Mouse (Mus musculus) lung, postnatal 0 days (tissue): ENCODE measurements around the gene Zmat3. TPM values are rescaled to one million over a fixed set of nuclear protein-coding genes. Genes with fewer than 3 reads are reported as not detected.

Experiments
- ATAC-seq: fragments of 200-750 bp; cut with Nextera tagmentation; 2 replicates; pipeline ENCODE4 v1.8.0; 2017; ENCODE audit warnings: moderate library complexity
- DNase-seq: peaks from one replicate; pipeline ENCODE4 v3.0.0-alpha.2; 2016; ENCODE audit warnings: low spot score
- H3K27ac ChIP-seq: fragments of 300-500 bp; sonication (generic); 2 replicates; pipeline ENCODE4 v1.5.1; 2014; ENCODE audit warnings: antibody characterized with exemption, mild to moderate bottlenecking, low read length, mixed read lengths
- H3K27me3 ChIP-seq: fragments of 300-500 bp; sonication (generic); replicated peaks from 2 replicates; pipeline ENCODE4 v1.6.1; 2014; ENCODE audit warnings: low read length, mixed read lengths; ENCODE audit not compliant: insufficient read depth
- H3K36me3 ChIP-seq: fragments of 300-500 bp; sonication (generic); 2 replicates; pipeline ENCODE4 v1.6.1; 2014; ENCODE audit warnings: low read length, mixed read lengths; ENCODE audit not compliant: insufficient read depth
- H3K4me1 ChIP-seq: fragments of 300-500 bp; sonication (generic); 2 replicates; pipeline ENCODE4 v1.6.1; 2014; ENCODE audit warnings: antibody characterized with exemption, low read depth, low read length, mixed read lengths; ENCODE audit not compliant: insufficient read depth
- H3K4me2 ChIP-seq: fragments of 300-500 bp; sonication (generic); replicated peaks from 2 replicates; pipeline ENCODE4 v1.6.1; 2014; ENCODE audit warnings: low read depth, mild to moderate bottlenecking, low read length, moderate library complexity, mixed read lengths
- H3K4me3 ChIP-seq: fragments of 300-500 bp; sonication (generic); 2 replicates; pipeline ENCODE4 v1.5.1; 2014; ENCODE audit warnings: low read depth, low read length
- H3K9ac ChIP-seq: fragments of 300-500 bp; sonication (generic); replicated peaks from 2 replicates; pipeline ENCODE4 v1.6.1; 2014; ENCODE audit warnings: low read depth, mild to moderate bottlenecking
- H3K9me3 ChIP-seq: fragments of 300-500 bp; sonication (generic); 2 replicates; pipeline ENCODE4 v1.6.1; 2016; ENCODE audit warnings: low read length, mixed read lengths
- CTCF ChIP-seq: IDR thresholded peaks from 2 replicates; pipeline ENCODE4 v1.5.1; 2016; ENCODE audit warnings: antibody characterized with exemption, mild to moderate bottlenecking
- EP300 ChIP-seq: IDR thresholded peaks from 2 replicates; pipeline ENCODE4 v1.6.1; 2016; ENCODE audit warnings: antibody characterized with exemption, mild to moderate bottlenecking, control low read depth
- WGBS: fragments of 180-500 bp; shearing (Covaris S2); extraction: QIAGEN DNeasy Blood & Tissue Kit; methylation state at CpG from one replicate; pipeline ENCODE4 v1.1.7; 2014; 5-methylcytosine and 5-hydroxymethylcytosine counted together
- polyA plus RNA-seq: library from polyadenylated mRNA; unstranded; fragments of >200 nt; fragmentation: Nextera tagmentation; extraction: Ambion mirVana; gene quantifications from 2 replicates; pipeline ENCODE4 v1.2.1, GENCODE M21; 2015

Gene Zmat3
- 1.9 and 2.1 TPM in 2 replicates for polyA plus RNA-seq

GRCm38 (mm10) chr3:32365546-32366245, at the start of gene Zmat3:
Zmat3 (minus strand) TSS chr3:32366014.
- Histone ChIP-seq H3K4me2 (peak within 1 kb of the TSS; percentile 91), H3K27ac (peak within 1 kb of the TSS; percentile 62), H3K27me3 (no peaks in the 10 kb centered on the region), H3K9ac (peak within 1 kb of the TSS; percentile 43), H3K4me1 (peaks cover 6% of the 10 kb centered on the region; the same call in 1 of the 2 replicates), H3K4me3 (peak within 1 kb of the TSS; percentile 82), H3K9me3 (no peaks in the 10 kb centered on the region), H3K36me3 (no peaks in the 10 kb centered on the region)
- peak; percentile 84 for DNase-seq
- ATAC-seq: peak; percentile 82
- TF ChIP-seq EP300: no peak
- TF ChIP-seq CTCF: no peak
- WGBS: 6% methylated on average over 31 of the region's 48 CpGs

- no peak overlapping the region for H3K9ac ChIP-seq
- 35% methylated on average over 4 of the region's 4 CpGs for WGBS
Measured at GRCm38 (mm10) chr3:32414381-32414780, 48.6 kb upstream of the Zmat3 start.

GRCm38 (mm10) chr3:32412502-32413044, 46.8 kb upstream of the Zmat3 start:
- Histone ChIP-seq H3K27me3 (no peaks in the 10 kb centered on the region), H3K36me3 (no peaks in the 10 kb centered on the region), H3K4me1 (peaks cover 27% of the 10 kb centered on the region; the same call in 1 of the 2 replicates), H3K4me2 (no peak overlapping the region), H3K4me3 (no peak overlapping the region), H3K9ac (no peak overlapping the region), H3K27ac (peak overlapping the region; percentile 54), H3K9me3 (no peaks in the 10 kb centered on the region)
- ATAC-seq (peak; percentile 64), DNase-seq (peak; percentile 82)
- TF ChIP-seq CTCF (no peak), EP300 (peak; percentile 50)
- WGBS: 43% methylated on average over 7 of the region's 7 CpGs

More at GRCm38 (mm10) chr3:32414381-32414780, 48.6 kb upstream of the Zmat3 start:
- H3K27me3 ChIP-seq: no peaks in the 10 kb centered on the region
- TF ChIP-seq EP300 (no peak), CTCF (no peak)
- ATAC-seq (no peak), DNase-seq (no peak)
- no peak overlapping the region for H3K4me3 ChIP-seq
- no peak overlapping the region for H3K4me2 ChIP-seq
- no peaks in the 10 kb centered on the region for H3K9me3 ChIP-seq
- peaks cover 31% of the 10 kb centered on the region; the same call in 1 of the 2 replicates for H3K4me1 ChIP-seq
- no peaks in the 10 kb centered on the region for H3K36me3 ChIP-seq
- H3K27ac ChIP-seq: no peak overlapping the region

- no peak for TF ChIP-seq CTCF
- TF ChIP-seq EP300: peak; percentile 98
- Histone ChIP-seq H3K27ac (peak overlapping the region; percentile 73), H3K36me3 (no peaks in the 10 kb centered on the region), H3K9me3 (no peaks in the 10 kb centered on the region), H3K27me3 (no peaks in the 10 kb centered on the region), H3K4me3 (no peak overlapping the region), H3K9ac (no peak overlapping the region), H3K4me2 (no peak overlapping the region), H3K4me1 (peaks cover 28% of the 10 kb centered on the region)
- DNase-seq (peak; percentile 93), ATAC-seq (peak; percentile 88)
- 48% methylated on average over 3 of the region's 3 CpGs for WGBS
Measured at GRCm38 (mm10) chr3:32408811-32409273, 43.0 kb upstream of the Zmat3 start.

- DNase-seq: no peak
- ATAC-seq: no peak
- Histone ChIP-seq H3K27me3 (no peaks in the 10 kb centered on the region), H3K4me1 (peaks cover 31% of the 10 kb centered on the region), H3K9me3 (no peaks in the 10 kb centered on the region), H3K9ac (no peak overlapping the region), H3K27ac (peak overlapping the region; percentile 11; the same call in 1 of the 2 replicates), H3K4me2 (no peak overlapping the region), H3K4me3 (no peak overlapping the region), H3K36me3 (no peaks in the 10 kb centered on the region)
- TF ChIP-seq CTCF (no peak), EP300 (no peak)
- WGBS: 68% methylated on average over 6 of the region's 6 CpGs
Measured at GRCm38 (mm10) chr3:32406804-32407203, 41.0 kb upstream of the Zmat3 start.

- Histone ChIP-seq H3K27me3 (no peaks in the 10 kb centered on the region), H3K9me3 (no peaks in the 10 kb centered on the region), H3K36me3 (no peaks in the 10 kb centered on the region), H3K4me1 (peaks cover 31% of the 10 kb centered on the region), H3K4me2 (no peak overlapping the region), H3K4me3 (no peak overlapping the region), H3K27ac (no peak overlapping the region), H3K9ac (no peak overlapping the region)
- no peak for ATAC-seq
- 71% methylated on average over 1 of the region's 1 CpGs for WGBS
- DNase-seq: no peak
- TF ChIP-seq CTCF (no peak), EP300 (no peak)
Measured at GRCm38 (mm10) chr3:32405699-32406098, 39.9 kb upstream of the Zmat3 start.
